Mouse (Mus musculus): Measurements from ENCODE around the gene Olfr859.
"Not testable (repeated sequence)": the region's sequence is repeated elsewhere in the genome, so short reads cannot be mapped to it uniquely, and the experiment has no call there.

Olfr859 gene

GRCm38 (mm10) chr9:19804606-19805005, at the start of gene Olfr859:
Gene Olfr859 (plus strand): TSS chr9:19804906.
- not testable (repeated sequence) for DNase-seq (ENCODE audit: low read depth, low spot score)

- DNase-seq (ENCODE audit: low read depth, low spot score) = no peak
Observed at GRCm38 (mm10) chr9:19769136-19769535, 35.6 kb upstream of the Olfr859 start.

GRCm38 (mm10) chr9:19769701-19770100, 35.0 kb upstream of the Olfr859 start:
- DNase-seq (ENCODE audit: low read depth, low spot score) = no peak

- DNase-seq (ENCODE audit: low read depth, low spot score) = no peak
Observed at GRCm38 (mm10) chr9:19779983-19780382, 24.7 kb upstream of the Olfr859 start, which contains the start of gene Olfr58. Gene Olfr58 (plus strand): TSS chr9:19780283.

- DNase-seq (ENCODE audit: low read depth, low spot score) = no peak
Observed at GRCm38 (mm10) chr9:19803000-19803399, 1.7 kb upstream of the Olfr859 start.

- no peak for DNase-seq (ENCODE audit: low read depth, low spot score)
Observed at GRCm38 (mm10) chr9:19849647-19850046, 44.9 kb downstream of the Olfr859 start, which contains the start of gene Olfr860. Gene Olfr860 (minus strand): TSS chr9:19849747.
